Mouse (Mus musculus) A20 (cell line): ENCODE measurements around the gene Ube2l6.

Experiments
- DNase-seq: peaks from one replicate; pipeline ENCODE4 v3.0.0-alpha.2; 2011; ENCODE audit warnings: low read depth, low spot score

The Ube2l6 gene

GRCm38 (mm10) chr2:84837817-84838592, 39.4 kb downstream of the Ube2l6 start:
- peak; percentile 79 for DNase-seq

DNA sequence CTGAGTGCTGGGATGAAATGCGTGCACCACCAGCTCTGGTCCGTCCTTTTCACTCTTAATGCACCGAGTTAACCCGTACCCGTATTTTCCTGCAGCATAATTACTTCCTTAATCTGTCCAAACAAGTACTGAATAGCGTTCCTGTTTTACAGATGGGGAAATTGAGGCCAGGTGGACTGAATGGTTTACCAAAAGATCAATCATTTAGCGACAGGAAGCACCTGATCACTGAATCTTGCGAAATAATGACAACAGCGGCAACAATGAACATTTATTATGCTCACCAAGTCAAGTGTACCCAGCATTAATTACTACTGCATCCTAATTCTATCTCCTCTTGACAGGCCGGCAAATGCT, 39.9 kb downstream of the Ube2l6 start, which contains the start of gene Slc43a1:
TSS of gene Slc43a1 (plus strand) at position 258 of the 357 bp plus-strand sequence.
- peak; percentile 77 for DNase-seq

GRCm38 (mm10) chr2:84838993-84839980, 40.7 kb downstream of the Ube2l6 start:
- peak; percentile 70 for DNase-seq

- DNase-seq: peak; percentile 75
Observed at GRCm38 (mm10) chr2:84840016-84840747, 41.6 kb downstream of the Ube2l6 start.

DNA sequence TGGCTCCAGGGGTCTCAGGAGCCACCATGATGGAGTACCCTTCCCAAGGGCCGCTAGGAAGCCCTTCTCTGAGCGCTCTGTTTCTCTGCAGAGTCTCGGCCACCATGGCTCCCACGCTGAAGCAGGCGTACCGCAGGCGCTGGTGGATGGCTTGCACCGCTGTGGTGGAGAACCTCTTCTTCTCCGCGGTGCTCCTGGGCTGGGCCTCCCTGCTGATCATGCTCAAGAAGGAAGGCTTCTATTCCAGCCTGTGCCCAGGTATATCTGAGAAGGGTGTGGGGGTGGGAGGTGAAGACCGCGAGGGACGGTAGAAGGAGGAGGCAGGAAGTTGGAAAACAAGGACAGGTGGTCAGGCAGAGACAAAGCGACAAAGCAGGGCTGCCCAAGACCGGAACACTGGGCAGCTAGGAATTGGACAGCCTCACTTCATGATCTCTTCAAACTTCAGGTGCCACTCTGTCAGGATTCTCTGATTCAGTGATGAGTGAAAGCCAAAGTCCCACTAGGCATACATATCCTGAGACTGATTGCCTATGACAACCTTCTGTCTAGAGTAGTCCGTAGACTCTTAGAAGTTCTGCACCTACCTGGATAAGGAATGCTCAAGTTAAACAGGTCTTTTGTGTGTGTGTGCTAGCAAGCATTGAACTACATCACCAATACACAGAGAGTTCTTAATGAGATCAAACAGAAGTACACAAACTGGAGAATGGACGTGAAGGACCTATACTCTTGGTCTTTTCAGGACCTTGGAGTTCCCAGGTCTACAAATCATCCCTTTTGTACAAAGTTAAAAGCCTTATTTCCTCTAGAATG, 42.3 kb downstream of the Ube2l6 start:
- DNase-seq: no peak

DNA sequence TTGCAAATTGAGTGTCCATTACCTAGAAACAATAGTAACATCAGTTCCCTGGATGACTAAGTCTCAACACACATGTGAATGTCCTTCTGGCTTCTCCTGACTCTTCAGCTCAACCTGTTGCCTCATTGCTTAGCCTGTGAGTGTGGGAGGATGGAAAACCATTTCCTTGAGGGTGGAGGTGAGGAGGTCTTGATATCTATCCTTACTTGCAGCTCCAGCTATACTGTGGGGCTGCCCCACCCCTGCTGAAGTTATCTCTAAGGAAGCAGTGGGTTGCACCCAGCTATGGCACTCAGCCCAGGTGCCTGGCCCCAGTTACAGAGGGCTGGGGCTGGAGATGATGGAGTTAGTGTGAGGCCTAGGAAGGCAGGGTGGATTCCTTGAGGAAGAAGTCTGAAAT, 43.3 kb downstream of the Ube2l6 start:
- no peak for DNase-seq

DNA sequence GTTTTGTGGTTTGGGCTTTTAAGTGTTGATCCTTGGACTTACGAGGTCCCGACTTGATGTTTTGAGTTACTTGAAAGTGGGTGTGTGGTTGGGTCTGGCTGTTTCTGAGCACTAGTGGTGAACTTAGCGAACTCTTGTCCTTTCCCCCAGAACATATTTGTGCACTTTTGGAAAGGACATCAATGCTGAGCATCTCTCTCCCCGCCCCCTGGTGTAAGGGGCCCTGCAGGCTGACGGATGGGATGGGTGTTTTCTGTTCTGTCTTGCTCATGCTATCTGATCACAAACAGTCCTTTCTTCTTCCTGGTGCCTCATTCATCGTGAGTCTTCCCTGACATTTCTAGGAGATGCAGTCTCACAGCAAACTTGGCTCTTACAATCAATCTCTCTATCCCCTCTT, 45.0 kb downstream of the Ube2l6 start:
- no peak for DNase-seq

GRCm38 (mm10) chr2:84845226-84845625, 46.6 kb downstream of the Ube2l6 start:
- no peak for DNase-seq

DNA sequence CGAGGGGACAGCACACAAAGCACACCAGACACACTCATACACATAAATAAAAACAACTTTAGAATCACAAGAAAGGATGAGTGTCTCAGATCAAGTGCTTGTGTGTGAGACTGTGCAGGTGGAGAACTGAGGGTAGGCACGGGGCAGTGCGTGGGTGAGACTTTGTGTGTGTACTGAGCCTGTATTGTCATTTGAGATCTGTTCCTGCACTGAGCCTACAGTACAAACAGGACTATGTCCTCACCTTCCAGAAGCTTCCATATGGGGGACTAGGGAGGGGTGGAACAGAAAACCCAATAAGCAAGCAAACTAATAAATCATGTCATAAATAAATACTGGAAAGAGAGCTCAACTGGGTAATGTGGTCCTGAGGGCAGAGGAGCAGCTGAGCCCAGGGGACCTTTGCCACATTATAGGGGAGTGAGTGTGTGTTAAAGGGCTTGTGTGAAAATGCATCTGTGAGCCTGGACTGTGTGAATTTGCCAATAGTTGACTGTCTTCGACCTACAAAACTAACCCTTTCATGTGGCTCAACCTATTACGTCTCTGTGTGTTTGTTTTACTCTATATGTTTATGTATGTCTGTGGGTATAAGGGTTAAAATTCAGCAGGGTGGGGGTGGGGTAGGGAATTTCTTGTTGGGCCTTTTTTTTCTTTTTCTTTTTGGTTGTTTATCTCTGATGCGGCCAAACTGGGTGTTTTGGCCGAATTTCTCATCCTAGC, 51.9 kb downstream of the Ube2l6 start:
- no peak for DNase-seq

- no peak for DNase-seq
Observed at GRCm38 (mm10) chr2:84851130-84852040, 52.8 kb downstream of the Ube2l6 start.

DNA sequence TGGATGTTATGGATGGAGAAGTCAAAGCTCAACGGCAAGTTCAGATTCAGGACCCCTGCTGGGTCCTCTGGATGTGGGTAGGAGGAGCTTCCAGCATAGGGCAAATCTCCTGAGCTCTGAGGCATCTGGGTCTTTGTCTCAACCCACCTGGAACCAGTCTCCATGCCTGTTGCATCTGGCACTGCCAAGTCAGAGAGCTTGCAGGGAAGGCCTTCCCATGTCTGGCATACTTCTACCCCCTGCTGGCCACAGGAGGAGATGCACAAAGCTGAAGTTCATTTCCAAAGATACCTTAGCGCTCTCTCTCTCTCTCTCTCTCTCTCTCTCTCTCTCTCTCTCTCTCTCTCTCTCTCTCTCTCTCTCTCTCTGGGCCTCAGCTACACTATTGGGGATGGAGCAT, 57.1 kb downstream of the Ube2l6 start:
- peak; percentile 62 for DNase-seq

GRCm38 (mm10) chr2:84858551-84858950, 59.9 kb downstream of the Ube2l6 start:
- no peak for DNase-seq
